8 mouse cellular contexts compared by ENCODE assay signal in genomic region chr3:96160222-96160802, GRCm38 (mm10). TPM values are rescaled to one million over a fixed set of nuclear protein-coding genes. Genes with fewer than 3 reads are reported as not detected.
A peak's percentile ranks its signal among the peaks of the same experiment; 100 is the strongest.
DNase-seq lines count a peak whose midpoint lies in the region; ATAC-seq and TF ChIP-seq lines count a peak whose summit lies in the region.

No protein-coding gene starts in this region.

- peak overlapping the region; percentile 56; the same call in 1 of the 2 replicates for H3K9ac ChIP-seq in forebrain, embryonic 16.5 days (replicated peaks; ENCODE audit: low read depth, low read length)
- no peak overlapping the region; the same call in 1 of the 2 replicates for H3K9ac ChIP-seq in hindbrain, postnatal 0 days (replicated peaks; ENCODE audit: low read length)
- peak overlapping the region; percentile 72; the same call in 1 of the 2 replicates for H3K9ac ChIP-seq in limb, embryonic 12.5 days (replicated peaks)
- no peak overlapping the region; the same call in 1 of the 2 replicates for H3K9ac ChIP-seq in midbrain, embryonic 14.5 days (replicated peaks; ENCODE audit: low read length)

- DNase-seq in embryo, embryonic 10.5 days (ENCODE audit: low spot score), result peak; percentile 17
- DNase-seq in embryo, embryonic 9.5 days (ENCODE audit: extremely low spot score), result no peak
- DNase-seq in adrenal gland, adult 8-10 months, result peak; percentile 83
- DNase-seq in hindbrain, postnatal 0 days (ENCODE audit: low spot score), result no peak
- DNase-seq in midbrain, embryonic 14.5 days, result no peak
- DNase-seq in T-cell, adult 2 months (ENCODE audit: low spot score), result no peak

- no peaks in the 10 kb centered on the region for H3K9me3 ChIP-seq in forebrain, embryonic 16.5 days (ENCODE audit: control insufficient read depth, low read length)
- no peaks in the 10 kb centered on the region for H3K9me3 ChIP-seq in hindbrain, postnatal 0 days (ENCODE audit: low read length)
- H3K9me3 ChIP-seq in limb, embryonic 12.5 days, result no peaks in the 10 kb centered on the region
- H3K9me3 ChIP-seq in midbrain, embryonic 14.5 days (ENCODE audit: control insufficient read depth, low read length), result no peaks in the 10 kb centered on the region

- no peak; the same call in 1 of the 2 replicates for ATAC-seq in forebrain, embryonic 16.5 days
- no peak for ATAC-seq in hindbrain, postnatal 0 days
- peak; percentile 2; the same call in 1 of the 2 replicates for ATAC-seq in limb, embryonic 12.5 days (ENCODE audit: insufficient number of reproducible peaks, insufficient read depth, low FRiP score, low TSS enrichment, low read depth)
- no peak for ATAC-seq in midbrain, embryonic 14.5 days (ENCODE audit: low FRiP score, low TSS enrichment)

- no peak for TF ChIP-seq CTCF in hindbrain, postnatal 0 days (IDR thresholded peaks at IDR 0.05; ENCODE audit: low read depth)

- H3K4me3 ChIP-seq in forebrain, embryonic 16.5 days (replicated peaks; ENCODE audit: low read length), result no peak overlapping the region
- H3K4me3 ChIP-seq in hindbrain, postnatal 0 days (ENCODE audit: low read length), result no peak overlapping the region
- H3K4me3 ChIP-seq in limb, embryonic 12.5 days (replicated peaks), result peak overlapping the region; percentile 55
- H3K4me3 ChIP-seq in midbrain, embryonic 14.5 days (replicated peaks; ENCODE audit: low read depth, low read length), result no peak overlapping the region; the same call in 1 of the 2 replicates

- peak overlapping the region; percentile 99 for H3K4me2 ChIP-seq in forebrain, embryonic 16.5 days (ENCODE audit: low read length)
- H3K4me2 ChIP-seq in hindbrain, postnatal 0 days (ENCODE audit: low read depth, low read length), result peak overlapping the region; percentile 87
- H3K4me2 ChIP-seq in limb, embryonic 12.5 days, result peak overlapping the region; percentile 83
- peak overlapping the region; percentile 78 for H3K4me2 ChIP-seq in midbrain, embryonic 14.5 days (ENCODE audit: low read length)

- no peaks in the 10 kb centered on the region for H3K27me3 ChIP-seq in forebrain, embryonic 16.5 days (replicated peaks; ENCODE audit: control insufficient read depth, insufficient read depth, low read length)
- H3K27me3 ChIP-seq in hindbrain, postnatal 0 days (ENCODE audit: insufficient read depth, low read length), result no peaks in the 10 kb centered on the region
- no peaks in the 10 kb centered on the region for H3K27me3 ChIP-seq in limb, embryonic 12.5 days
- no peaks in the 10 kb centered on the region for H3K27me3 ChIP-seq in midbrain, embryonic 14.5 days (ENCODE audit: control insufficient read depth, insufficient read depth, low read length)

- no peak overlapping the region for H3K27ac ChIP-seq in forebrain, embryonic 16.5 days (ENCODE audit: low read length)
- H3K27ac ChIP-seq in hindbrain, postnatal 0 days, result peak overlapping the region; percentile 65; the same call in 1 of the 2 replicates
- peak overlapping the region; percentile 90 for H3K27ac ChIP-seq in limb, embryonic 12.5 days
- no peak overlapping the region for H3K27ac ChIP-seq in midbrain, embryonic 14.5 days (replicated peaks; ENCODE audit: low read depth, low read length)

- 0 out of 2 replicates have a peak, but pooled peaks cover under 1% of the 10 kb centered on the region for H3K36me3 ChIP-seq in forebrain, embryonic 16.5 days (ENCODE audit: control insufficient read depth, insufficient read depth)
- H3K36me3 ChIP-seq in hindbrain, postnatal 0 days (ENCODE audit: insufficient read depth, low read length), result peaks cover 6% of the 10 kb centered on the region
- H3K36me3 ChIP-seq in limb, embryonic 12.5 days, result peaks cover 12% of the 10 kb centered on the region
- peaks cover 7% of the 10 kb centered on the region for H3K36me3 ChIP-seq in midbrain, embryonic 14.5 days (ENCODE audit: control insufficient read depth, insufficient read depth, low read length)

- H3K4me1 ChIP-seq in forebrain, embryonic 16.5 days (replicated peaks; ENCODE audit: control insufficient read depth, insufficient read depth, low read length), result peaks cover 22% of the 10 kb centered on the region
- 0 out of 2 replicates have a peak, but pooled peaks cover 6% of the 10 kb centered on the region for H3K4me1 ChIP-seq in hindbrain, postnatal 0 days (ENCODE audit: insufficient read depth, low read length)
- peaks cover 34% of the 10 kb centered on the region for H3K4me1 ChIP-seq in limb, embryonic 12.5 days (replicated peaks)
- H3K4me1 ChIP-seq in midbrain, embryonic 14.5 days (ENCODE audit: control insufficient read depth, insufficient read depth, low read length), result peaks cover 10% of the 10 kb centered on the region

- WGBS in forebrain, embryonic 16.5 days, result 48% methylated on average over 4 of the region's 4 CpGs
- 50% methylated on average over 4 of the region's 4 CpGs for WGBS in hindbrain, postnatal 0 days
- 41% methylated on average over 4 of the region's 4 CpGs for WGBS in limb, embryonic 12.5 days
- 57% methylated on average over 4 of the region's 4 CpGs for WGBS in midbrain, embryonic 14.5 days

RNA-seq across cellular contexts. Expression of gene Mtmr11, which starts 1.5 kb away (rescaled TPM):
- 10 to 100 TPM; 14.7 to 70.7 (median 43.7) TPM for total RNA-seq in adrenal gland, adult 8-10 months (2022)
- 7.8 and 11.5 TPM in 2 replicates for polyA plus RNA-seq in forebrain, embryonic 16.5 days (2015; fragmentation: Nextera tagmentation; extraction: Ambion mirVana)
- total RNA-seq in hindbrain, postnatal 0 days (2014; rRNA removed), result 11.0 and 11.7 TPM in 2 replicates
- 11.4 and 14.0 TPM in 2 replicates for polyA plus RNA-seq in hindbrain, postnatal 0 days (2015; fragmentation: Nextera tagmentation; extraction: Ambion mirVana)
- 31.3 and 34.0 TPM in 2 replicates for polyA plus RNA-seq in limb, embryonic 12.5 days (2016; fragmentation: Nextera tagmentation; extraction: Ambion mirVana)
- 6.1 and 11.8 TPM in 2 replicates for polyA plus RNA-seq in midbrain, embryonic 14.5 days (2014; fragmentation: Nextera tagmentation; extraction: Ambion mirVana)

RNA-seq across cellular contexts. Expression of gene Sf3b4, which starts 11.8 kb away (rescaled TPM):
- 10 to 100 TPM; 46.8 to 59.3 (median 50.8) TPM for total RNA-seq in adrenal gland, adult 8-10 months (2022)
- 155 and 157 TPM in 2 replicates for polyA plus RNA-seq in forebrain, embryonic 16.5 days (2015; fragmentation: Nextera tagmentation; extraction: Ambion mirVana)
- total RNA-seq in hindbrain, postnatal 0 days (2014; rRNA removed), result 67.7 and 94.8 TPM in 2 replicates
- polyA plus RNA-seq in hindbrain, postnatal 0 days (2015; fragmentation: Nextera tagmentation; extraction: Ambion mirVana), result 134 and 144 TPM in 2 replicates
- 178 and 209 TPM in 2 replicates for polyA plus RNA-seq in limb, embryonic 12.5 days (2016; fragmentation: Nextera tagmentation; extraction: Ambion mirVana)
- polyA plus RNA-seq in midbrain, embryonic 14.5 days (2014; fragmentation: Nextera tagmentation; extraction: Ambion mirVana), result 146 and 148 TPM in 2 replicates

RNA-seq across cellular contexts. Expression of gene Sv2a, which starts 20.6 kb away (rescaled TPM):
- 10 to 100 TPM in 3 of 4 experiments, 1 to 10 TPM in 1; 9.4 to 16.7 (median 13.6) TPM for total RNA-seq in adrenal gland, adult 8-10 months (2022)
- 70.3 and 87.3 TPM in 2 replicates for polyA plus RNA-seq in forebrain, embryonic 16.5 days (2015; fragmentation: Nextera tagmentation; extraction: Ambion mirVana)
- total RNA-seq in hindbrain, postnatal 0 days (2014; rRNA removed), result 133 and 136 TPM in 2 replicates
- polyA plus RNA-seq in hindbrain, postnatal 0 days (2015; fragmentation: Nextera tagmentation; extraction: Ambion mirVana), result 138 and 151 TPM in 2 replicates
- polyA plus RNA-seq in limb, embryonic 12.5 days (2016; fragmentation: Nextera tagmentation; extraction: Ambion mirVana), result 5.6 and 5.9 TPM in 2 replicates
- polyA plus RNA-seq in midbrain, embryonic 14.5 days (2014; fragmentation: Nextera tagmentation; extraction: Ambion mirVana), result 91.6 and 120 TPM in 2 replicates

RNA-seq across cellular contexts. Expression of gene Otud7b, which starts 56.0 kb away (rescaled TPM):
- total RNA-seq in adrenal gland, adult 8-10 months (2022), result 10 to 100 TPM; 37.8 to 55.2 (median 47.2) TPM
- 8.8 and 9.3 TPM in 2 replicates for polyA plus RNA-seq in forebrain, embryonic 16.5 days (2015; fragmentation: Nextera tagmentation; extraction: Ambion mirVana)
- total RNA-seq in hindbrain, postnatal 0 days (2014; rRNA removed), result 10.1 and 23.6 TPM in 2 replicates
- 9.0 and 11.7 TPM in 2 replicates for polyA plus RNA-seq in hindbrain, postnatal 0 days (2015; fragmentation: Nextera tagmentation; extraction: Ambion mirVana)
- polyA plus RNA-seq in limb, embryonic 12.5 days (2016; fragmentation: Nextera tagmentation; extraction: Ambion mirVana), result 18.7 and 23.3 TPM in 2 replicates
- polyA plus RNA-seq in midbrain, embryonic 14.5 days (2014; fragmentation: Nextera tagmentation; extraction: Ambion mirVana), result 5.3 and 6.1 TPM in 2 replicates

RNA-seq across cellular contexts. Expression of gene Bola1, which starts 59.2 kb away (rescaled TPM):
- 10 to 100 TPM; 24.2 to 48.0 (median 33.0) TPM for total RNA-seq in adrenal gland, adult 8-10 months (2022)
- polyA plus RNA-seq in forebrain, embryonic 16.5 days (2015; fragmentation: Nextera tagmentation; extraction: Ambion mirVana), result 64.1 and 64.3 TPM in 2 replicates
- total RNA-seq in hindbrain, postnatal 0 days (2014; rRNA removed), result 40.4 and 42.9 TPM in 2 replicates
- 62.1 and 63.0 TPM in 2 replicates for polyA plus RNA-seq in hindbrain, postnatal 0 days (2015; fragmentation: Nextera tagmentation; extraction: Ambion mirVana)
- polyA plus RNA-seq in limb, embryonic 12.5 days (2016; fragmentation: Nextera tagmentation; extraction: Ambion mirVana), result 54.6 and 56.3 TPM in 2 replicates
- polyA plus RNA-seq in midbrain, embryonic 14.5 days (2014; fragmentation: Nextera tagmentation; extraction: Ambion mirVana), result 63.0 and 69.6 TPM in 2 replicates

Comparison
In these comparisons a context has a peak if more than half of its experiments do, and no peak if none do; other contexts are left out.
1. DNase-seq: peak in embryo, embryonic 10.5 days (single experiment) and adrenal gland, adult 8-10 months (single experiment); none in embryo, embryonic 9.5 days (single experiment), hindbrain, postnatal 0 days (single experiment), midbrain, embryonic 14.5 days (single experiment) and T-cell, adult 2 months (single experiment).
2. H3K27ac ChIP-seq: peak in hindbrain, postnatal 0 days (single experiment) and limb, embryonic 12.5 days (single experiment); none in forebrain, embryonic 16.5 days (single experiment) and midbrain, embryonic 14.5 days (single experiment).
3. H3K9ac ChIP-seq: peak in forebrain, embryonic 16.5 days (single experiment) and limb, embryonic 12.5 days (single experiment); none in hindbrain, postnatal 0 days (single experiment) and midbrain, embryonic 14.5 days (single experiment).
4. RNA of gene Sv2a, which starts 20.6 kb away (polyA plus RNA-seq): 138 to 151 TPM in hindbrain, postnatal 0 days, 91.6 to 120 TPM in midbrain, embryonic 14.5 days and 70.3 to 87.3 TPM in forebrain, embryonic 16.5 days; 5.6 to 5.9 TPM in limb, embryonic 12.5 days; every median in the first group is over 10 times any median in the second.
5. Peak in every context shown above with its lines, with median percentiles within 50 percentile points of each other: H3K4me2 ChIP-seq.